Mouse (Mus musculus) right cerebral cortex, postnatal 25 days (tissue): ENCODE data around the gene Tent5a.
A peak's percentile ranks its signal among the peaks of the same experiment; 100 is the strongest.

ENCODE experiments used
- DNase-seq: peaks from one replicate; pipeline ENCODE4 v3.0.0; 2022

The Tent5a gene

DNA sequence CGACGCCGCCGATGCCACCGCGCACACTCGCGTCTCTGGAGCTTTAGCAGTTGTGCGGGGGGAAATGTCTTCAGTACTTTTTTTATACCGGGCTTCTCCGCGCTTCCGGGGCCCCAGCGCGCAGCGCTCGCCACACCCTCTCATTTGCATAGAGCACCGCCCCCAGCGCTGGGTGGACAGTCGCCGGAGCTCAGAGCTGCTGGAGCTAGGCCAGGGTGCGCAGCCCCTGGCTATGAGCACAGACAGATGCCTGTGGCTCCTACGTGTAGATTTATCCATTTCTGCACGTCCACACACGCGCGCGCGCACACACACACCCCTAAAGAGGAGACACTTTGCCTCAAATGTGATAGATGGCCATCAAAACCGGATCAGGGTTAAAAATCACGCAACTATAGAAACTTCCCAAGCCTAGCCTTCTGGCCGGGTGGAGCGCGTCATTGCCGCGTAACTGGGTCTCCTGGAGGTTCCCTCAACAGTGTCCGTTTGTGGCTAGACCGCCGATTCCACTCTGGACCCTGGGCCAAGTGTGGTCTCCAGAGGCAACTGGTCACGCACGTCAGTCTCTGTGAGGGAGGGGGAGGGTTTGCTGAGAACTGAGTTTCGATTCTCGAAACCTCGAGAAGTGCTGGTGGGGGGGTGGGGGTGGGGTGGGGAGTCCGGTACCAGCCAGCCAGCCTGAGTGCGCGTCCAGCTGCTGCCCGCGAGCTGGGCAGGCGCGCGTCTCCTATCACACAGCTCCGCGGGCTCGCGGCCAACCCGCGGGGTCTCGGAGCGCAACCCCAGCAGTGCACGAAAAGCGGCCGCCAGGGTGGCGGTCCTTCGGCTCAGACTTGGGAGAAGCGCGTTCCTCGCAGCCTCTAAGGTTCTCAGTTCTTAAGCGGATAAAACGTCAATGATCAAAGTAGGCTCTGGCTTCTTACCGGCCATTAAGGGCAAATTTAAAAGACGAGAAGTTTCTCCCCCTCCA, at the start of gene Tent5a:
Gene Tent5a, minus strand, starts transcription at position 107 of the 970 bp plus-strand sequence.
- peak; percentile 62 for DNase-seq

GRCm38 (mm10) chr9:85376643-85377307, 49.6 kb upstream of the Tent5a start:
- no peak for DNase-seq

DNA sequence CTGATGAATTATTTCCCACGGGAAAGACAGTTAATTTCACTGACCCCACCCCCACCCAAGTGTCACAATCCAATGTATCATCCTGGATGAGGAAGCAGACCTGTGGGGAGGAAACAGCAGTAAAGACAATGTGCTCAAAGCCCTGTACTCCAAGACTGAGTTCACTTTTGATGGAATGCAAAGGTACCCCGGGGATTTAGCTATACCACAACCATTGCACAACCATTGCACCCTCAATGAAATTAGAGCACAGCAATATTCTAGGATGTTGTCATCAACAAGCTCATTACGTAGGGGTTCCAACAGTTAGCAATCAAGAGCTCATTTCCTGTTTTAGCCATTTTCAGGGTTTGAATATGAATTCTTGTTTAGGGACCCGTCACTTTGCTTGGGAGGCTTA, 48.0 kb upstream of the Tent5a start:
- DNase-seq: no peak

- DNase-seq: no peak
These were observed 44.9 kb upstream of the Tent5a start for GRCm38 (mm10) chr9:85372034-85372433.

DNA sequence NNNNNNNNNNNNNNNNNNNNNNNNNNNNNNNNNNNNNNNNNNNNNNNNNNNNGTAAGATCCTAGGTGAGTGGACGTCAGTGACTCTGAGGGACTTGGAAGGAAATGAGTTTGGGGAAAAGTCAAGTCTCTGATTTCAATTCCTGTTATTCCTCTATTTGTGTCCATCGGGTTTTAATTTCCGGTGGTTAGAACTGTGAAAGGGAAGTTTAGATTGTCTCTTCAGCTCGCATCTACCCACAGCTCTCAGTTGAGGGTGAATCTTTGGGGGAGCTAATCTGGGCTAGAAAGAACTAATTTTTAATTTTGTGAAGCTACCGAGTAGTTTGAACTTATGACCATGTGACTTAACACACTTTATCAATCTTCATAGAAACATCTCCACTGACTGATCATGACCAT, 42.4 kb upstream of the Tent5a start:
- no peak for DNase-seq

DNA sequence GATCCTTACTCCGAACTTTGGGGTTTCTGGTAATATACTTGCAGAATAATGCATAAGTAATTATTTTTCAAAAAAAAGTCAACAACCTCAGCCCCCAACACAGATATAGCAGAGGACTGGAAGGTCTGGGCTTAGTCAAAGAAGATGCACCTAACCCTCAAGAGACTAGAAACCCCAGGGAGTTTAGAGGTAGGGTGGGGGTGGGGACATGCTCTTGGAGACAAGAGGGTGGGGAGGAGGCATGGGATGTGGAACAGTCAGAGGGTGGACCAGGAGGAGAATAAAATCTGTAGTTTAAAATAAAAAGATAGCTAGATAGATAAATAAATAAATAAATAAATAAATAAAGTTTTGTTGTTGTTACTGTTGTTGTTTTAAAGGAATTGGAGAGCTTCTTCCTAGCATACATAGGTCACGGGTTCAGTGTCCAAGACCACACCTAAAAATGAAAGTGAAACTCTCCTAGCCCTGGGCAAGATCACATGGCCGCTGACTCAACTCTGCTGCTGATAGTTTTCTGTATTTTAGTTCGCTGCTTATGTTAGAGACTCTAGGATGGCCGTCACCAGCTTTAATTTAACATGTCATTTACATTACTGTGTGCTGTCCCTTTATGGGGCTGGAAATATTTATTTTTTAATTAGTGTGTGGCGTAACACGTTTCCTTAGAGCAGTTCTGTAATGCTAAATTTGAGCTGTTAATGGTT, 30.2 kb upstream of the Tent5a start:
- no peak for DNase-seq

DNA sequence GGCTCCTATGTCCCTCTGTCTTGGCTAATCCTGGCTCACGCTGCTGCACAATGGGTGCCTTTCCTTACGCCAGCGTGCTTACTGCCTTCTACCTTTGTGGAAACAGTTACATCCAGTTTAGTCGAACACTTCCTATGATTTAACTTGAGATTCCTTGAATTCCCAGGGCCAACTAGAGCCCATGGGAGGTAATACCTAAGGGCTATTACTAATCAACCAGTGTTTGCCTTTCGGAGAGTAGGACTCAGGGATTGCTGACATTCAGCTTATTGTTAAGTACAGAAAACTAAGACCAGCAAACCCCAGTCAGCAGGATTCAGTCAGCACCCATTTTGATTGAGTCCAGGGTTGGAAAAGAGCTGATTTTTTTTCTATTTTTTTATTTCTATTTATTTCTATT, 28.4 kb upstream of the Tent5a start:
- no peak for DNase-seq

DNA sequence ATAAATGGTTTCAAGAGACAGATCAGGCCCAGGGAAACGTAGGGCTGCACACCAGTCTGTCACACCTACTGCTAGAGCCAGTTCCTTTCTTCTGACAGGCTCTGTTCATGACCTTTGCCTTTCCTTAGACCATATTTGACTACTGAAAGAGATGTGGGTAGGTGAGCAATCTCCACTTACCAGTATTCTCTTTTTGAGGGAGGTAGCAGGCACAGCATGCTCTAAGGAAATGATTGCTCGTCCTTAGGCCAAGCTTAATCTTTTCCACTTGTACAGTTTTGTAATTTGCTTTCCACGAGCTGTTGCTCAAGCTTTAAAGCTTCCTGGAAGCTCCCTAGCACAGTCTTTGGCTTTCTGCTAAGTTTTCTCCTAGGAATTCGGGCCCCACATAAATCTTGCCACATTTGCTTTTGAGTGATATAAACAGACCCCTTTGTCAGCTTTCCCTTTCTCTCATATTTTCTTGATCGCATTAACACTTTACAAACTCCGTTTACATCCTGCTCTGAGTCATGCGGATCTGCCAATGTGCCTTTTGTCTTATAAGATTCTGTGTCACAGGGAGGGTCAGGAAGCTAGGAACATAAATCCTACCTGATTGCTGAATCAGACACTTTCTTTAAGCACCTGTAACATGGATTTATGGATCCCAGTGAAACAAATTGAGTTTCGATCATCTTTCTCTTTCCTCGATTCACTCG, 20.8 kb upstream of the Tent5a start:
- no peak for DNase-seq

- DNase-seq: no peak
These were observed 16.0 kb upstream of the Tent5a start for GRCm38 (mm10) chr9:85342892-85343785.

- no peak for DNase-seq
These were observed 13.2 kb upstream of the Tent5a start for GRCm38 (mm10) chr9:85340303-85340702.

DNA sequence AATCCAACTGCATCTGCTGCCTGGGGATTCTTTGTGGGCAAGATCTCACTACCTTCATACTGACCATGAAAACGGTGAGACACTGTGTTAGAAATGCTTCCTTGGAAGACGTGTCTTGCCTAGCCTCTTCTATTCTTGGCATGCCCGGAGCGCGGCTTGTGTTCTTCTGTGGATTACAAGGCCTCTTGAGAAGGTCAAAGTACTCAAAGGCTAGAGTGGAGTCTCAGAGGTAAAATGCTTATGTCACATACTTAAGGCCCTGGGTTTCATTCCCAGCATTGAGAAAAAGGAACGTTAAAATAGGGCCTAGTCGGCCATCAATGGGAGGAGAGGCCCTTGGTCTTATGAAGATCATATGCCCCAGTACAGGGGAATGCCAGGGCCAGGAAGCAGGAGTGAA, 8.9 kb upstream of the Tent5a start:
- DNase-seq: no peak

GRCm38 (mm10) chr9:85331521-85331920, 4.4 kb upstream of the Tent5a start:
- DNase-seq: no peak

- peak; percentile 78 for DNase-seq
These were observed 1.1 kb upstream of the Tent5a start for GRCm38 (mm10) chr9:85328259-85328658.

- DNase-seq: peak; percentile 13
These were observed 581 bp downstream of the Tent5a start for GRCm38 (mm10) chr9:85326292-85327241.

DNA sequence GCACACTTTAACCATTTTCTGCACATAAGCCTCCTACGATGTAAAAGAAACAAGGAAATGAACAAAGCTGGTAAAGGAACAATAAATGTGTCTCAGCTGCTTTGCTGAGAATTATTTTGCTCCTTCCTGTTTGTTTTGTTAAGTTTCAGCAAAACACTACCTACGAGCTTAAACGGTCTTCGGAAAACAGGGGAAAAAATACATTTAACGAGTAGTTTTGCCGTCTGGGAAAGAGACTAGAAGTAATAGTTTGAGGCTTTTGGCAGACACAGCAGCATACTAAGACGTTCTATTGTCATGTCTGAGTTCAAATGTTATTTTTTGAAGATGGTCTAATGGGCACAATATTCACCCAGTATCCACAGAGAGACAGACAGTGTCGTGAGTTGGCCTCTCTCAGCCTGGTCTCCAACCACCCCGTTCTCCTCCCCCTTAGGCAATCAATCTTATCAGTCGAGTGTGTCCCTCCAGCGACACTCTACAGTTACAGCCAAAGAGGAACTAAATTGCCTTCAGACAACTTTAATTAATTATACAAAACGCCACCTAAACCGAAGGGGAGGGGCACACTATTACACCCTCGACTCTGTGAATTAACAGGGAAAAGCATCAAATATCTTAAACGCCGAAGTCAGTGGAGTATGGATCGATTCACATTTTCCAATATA, 1.8 kb downstream of the Tent5a start:
- no peak for DNase-seq

GRCm38 (mm10) chr9:85324158-85324875, 2.8 kb downstream of the Tent5a start:
- no peak for DNase-seq

GRCm38 (mm10) chr9:85320167-85320951, 6.8 kb downstream of the Tent5a start:
- DNase-seq: no peak

DNA sequence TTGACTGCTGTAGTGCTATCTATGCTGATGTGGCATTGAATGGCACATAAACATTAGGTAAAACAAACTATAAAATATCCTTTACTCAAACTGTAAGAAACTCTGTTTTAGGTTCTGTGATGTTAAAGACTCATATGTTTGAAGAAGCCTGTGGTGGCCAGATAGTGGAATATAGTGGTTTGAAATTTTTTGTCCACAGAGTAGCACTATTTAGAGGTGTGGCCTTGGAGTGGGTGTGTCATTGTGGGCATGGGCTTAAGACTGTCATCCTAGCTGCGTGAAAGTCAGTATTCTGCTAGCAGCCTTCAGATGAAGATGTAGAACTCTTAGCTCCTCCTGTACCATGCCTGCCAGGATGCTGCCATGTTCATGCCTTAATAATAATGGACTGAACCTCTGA, 11.0 kb downstream of the Tent5a start:
- no peak for DNase-seq
